Mouse (Mus musculus) liver, embryonic 14.5 days (tissue): ENCODE measurements at regions not wholly inside any gene's neighbourhood (a gene's known extent, or its start where the extent isn't known, plus 50 kb on each side); places are given as distances from the start of the nearest gene placed in this dataset.

Experiments used
- CTCF ChIP-seq: IDR thresholded peaks from 2 replicates; pipeline ENCODE4 v1.5.1; 2016; ENCODE audit warnings: antibody characterized with exemption, low read depth, control low read depth
- EP300 ChIP-seq: IDR thresholded peaks from 2 replicates; pipeline ENCODE4 v1.6.1; 2016; ENCODE audit warnings: antibody characterized with exemption, low read depth

- no peak for TF ChIP-seq CTCF
- TF ChIP-seq EP300: no peak
Observed at GRCm38 (mm10) chr14:67621486-67621885, 1612.5 kb upstream of the Gulo start.
